Mouse (Mus musculus) kidney, embryonic 16.5 days (tissue): ENCODE measurements around the gene Zc3hc1. TPM values are rescaled to one million over a fixed set of nuclear protein-coding genes. Genes with fewer than 3 reads are reported as not detected.
A peak's percentile ranks its signal among the peaks of the same experiment; 100 is the strongest.

Source experiments
- ATAC-seq: fragments of 200-750 bp; cut with Nextera tagmentation; 2 replicates; pipeline ENCODE4 v1.8.0; 2017; ENCODE audit warnings: moderate TSS enrichment; ENCODE audit not compliant: low FRiP score, low TSS enrichment
- H3K27ac ChIP-seq: fragments of 300-500 bp; sonication (generic); 2 replicates; pipeline ENCODE4 v1.5.1; 2014; ENCODE audit warnings: low read length
- H3K27me3 ChIP-seq: fragments of 300-500 bp; sonication (generic); 2 replicates; pipeline ENCODE4 v1.6.1; 2014; ENCODE audit warnings: low read length, control low read depth, mixed read lengths; ENCODE audit not compliant: insufficient read depth
- H3K36me3 ChIP-seq: fragments of 300-500 bp; sonication (generic); 2 replicates; pipeline ENCODE4 v1.6.1; 2014; ENCODE audit warnings: low read length, control low read depth, mixed read lengths; ENCODE audit not compliant: insufficient read depth
- H3K4me1 ChIP-seq: fragments of 300-500 bp; sonication (generic); 2 replicates; pipeline ENCODE4 v1.6.1; 2014; ENCODE audit warnings: low read length, control low read depth, mixed read lengths; ENCODE audit not compliant: insufficient read depth
- H3K4me2 ChIP-seq: fragments of 300-500 bp; sonication (generic); replicated peaks from 2 replicates; pipeline ENCODE4 v1.6.1; 2014; ENCODE audit warnings: low read depth, low read length
- H3K4me3 ChIP-seq: fragments of 300-500 bp; sonication (generic); 2 replicates; pipeline ENCODE4 v1.5.1; 2014; ENCODE audit warnings: mild to moderate bottlenecking, low read length
- H3K9ac ChIP-seq: fragments of 300-500 bp; sonication (generic); replicated peaks from 2 replicates; pipeline ENCODE4 v1.6.1; 2014; ENCODE audit warnings: low read length
- H3K9me3 ChIP-seq: fragments of 300-500 bp; sonication (generic); 2 replicates; pipeline ENCODE4 v1.6.1; 2016; ENCODE audit warnings: low read length, control low read depth
- WGBS: fragments of 180-500 bp; shearing (Covaris S2); extraction: QIAGEN DNeasy Blood & Tissue Kit; methylation state at CpG from one replicate; pipeline ENCODE4 v1.1.7; 2014; 5-methylcytosine and 5-hydroxymethylcytosine counted together
- polyA plus RNA-seq: library from polyadenylated mRNA; unstranded; fragments of >200 nt; fragmentation: Nextera tagmentation; extraction: Ambion mirVana; gene quantifications from 2 replicates; pipeline ENCODE4 v1.2.1, GENCODE M21; 2015

Gene Zc3hc1
- 69.8 and 71.7 TPM in 2 replicates for polyA plus RNA-seq

DNA sequence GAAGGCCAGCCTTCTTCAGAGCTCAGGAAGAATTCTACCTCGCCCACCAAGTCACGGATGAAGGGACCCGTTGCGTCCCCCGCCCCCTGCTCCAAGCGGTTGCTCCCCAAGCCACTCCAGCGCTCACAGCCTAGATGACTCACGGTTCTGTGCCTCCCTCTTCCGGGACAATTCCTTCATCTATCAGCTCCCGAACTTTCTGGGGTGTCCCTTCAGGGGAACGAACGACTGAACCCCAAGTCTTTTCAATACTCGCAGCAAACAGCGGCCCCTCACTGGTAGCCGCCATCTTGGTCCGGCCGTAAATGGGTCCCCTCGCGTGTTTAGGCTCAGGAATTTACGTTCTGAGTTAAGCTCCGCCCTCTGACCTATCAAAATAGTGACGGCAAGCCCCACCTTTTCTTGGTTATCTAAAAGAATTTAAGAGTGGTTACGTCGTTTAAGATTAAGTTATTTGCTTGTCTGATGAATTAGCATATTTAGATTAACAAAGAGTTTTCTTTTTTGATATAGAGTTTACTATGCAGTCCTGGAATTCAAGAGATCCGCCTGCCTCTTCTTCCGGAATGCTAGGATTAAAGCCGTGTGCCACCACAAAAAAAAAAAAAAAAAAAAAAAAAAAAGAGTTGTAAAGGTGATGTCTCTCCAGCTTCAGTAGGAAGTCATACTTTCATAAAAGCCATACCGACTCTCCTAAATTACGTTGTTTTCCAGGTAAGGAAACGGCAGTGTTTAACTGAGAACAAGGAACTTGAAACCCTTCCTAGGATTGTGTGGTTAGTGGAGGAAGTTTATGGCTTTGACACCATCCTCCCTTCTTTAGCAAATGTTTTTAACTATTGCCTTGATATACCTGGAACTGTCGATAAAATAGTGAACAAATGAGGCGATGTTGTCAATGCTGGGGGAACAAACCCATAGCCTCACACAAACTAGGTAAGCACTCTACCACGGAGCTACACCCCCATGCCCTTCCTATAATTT lies at the start of gene Zc3hc1:
Zc3hc1 (minus strand) TSS at position 315 of the 984 bp plus-strand sequence.
- Histone ChIP-seq H3K9me3 (no peaks in the 10 kb centered on the region), H3K4me1 (peaks cover 5% of the 10 kb centered on the region), H3K36me3 (peaks cover 13% of the 10 kb centered on the region), H3K4me3 (peak within 1 kb of the TSS; percentile 73), H3K27ac (peak within 1 kb of the TSS; percentile 44; the same call in 1 of the 2 replicates), H3K27me3 (no peaks in the 10 kb centered on the region), H3K9ac (peak within 1 kb of the TSS; percentile 75), H3K4me2 (peak within 1 kb of the TSS; percentile 53)
- WGBS = 17% methylated on average over 33 of the region's 33 CpGs
- ATAC-seq = peak; percentile 71; the same call in 1 of the 2 replicates

GRCm38 (mm10) chr6:30439576-30439975 lies 48.7 kb upstream of the Zc3hc1 start:
- no peak overlapping the region for H3K9ac ChIP-seq
- no peaks in the 10 kb centered on the region for H3K27me3 ChIP-seq
- H3K27ac ChIP-seq = no peak overlapping the region
- no peak overlapping the region for H3K4me3 ChIP-seq
- ATAC-seq = no peak
- H3K4me2 ChIP-seq = no peak overlapping the region
- H3K9me3 ChIP-seq = no peaks in the 10 kb centered on the region
- H3K4me1 ChIP-seq = 0 out of 2 replicates have a peak, but pooled peaks cover 6% of the 10 kb centered on the region
- peaks cover 35% of the 10 kb centered on the region for H3K36me3 ChIP-seq
- WGBS = 96% methylated on average over 10 of the region's 10 CpGs

- H3K27ac ChIP-seq = 0 out of 2 replicates have a peak overlapping the region, but pooled peaks have one; percentile 3
- no peaks in the 10 kb centered on the region for H3K9me3 ChIP-seq
- peaks cover 17% of the 10 kb centered on the region for H3K36me3 ChIP-seq
- H3K4me2 ChIP-seq = no peak overlapping the region
- WGBS = 40% methylated on average over 3 of the region's 3 CpGs
- no peak for ATAC-seq
- peaks cover 14% of the 10 kb centered on the region; the same call in 1 of the 2 replicates for H3K4me1 ChIP-seq
- no peak overlapping the region for H3K9ac ChIP-seq
- no peaks in the 10 kb centered on the region for H3K27me3 ChIP-seq
- H3K4me3 ChIP-seq = no peak overlapping the region
These were observed 46.2 kb upstream of the Zc3hc1 start for GRCm38 (mm10) chr6:30437054-30437453.

DNA sequence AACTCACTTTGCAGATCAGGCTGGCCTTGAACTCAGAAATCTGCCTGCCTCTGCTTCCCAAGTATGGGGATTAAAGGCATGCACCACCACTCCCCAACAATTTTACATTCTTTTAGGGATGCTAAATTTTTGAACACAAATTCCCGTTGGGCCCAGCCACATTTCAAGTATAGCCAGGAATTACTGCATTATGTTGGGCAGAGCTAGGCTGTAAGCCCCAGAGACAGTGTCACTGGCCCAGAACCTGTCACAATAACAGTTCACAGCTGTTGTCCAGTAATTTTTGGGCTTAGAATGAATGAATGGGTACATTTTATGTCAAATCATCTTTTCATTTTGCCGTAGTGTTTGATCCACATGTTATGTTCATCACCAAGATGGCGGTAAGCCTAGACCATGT lies 45.6 kb upstream of the Zc3hc1 start:
- Histone ChIP-seq H3K4me3 (no peak overlapping the region), H3K9ac (no peak overlapping the region)
- no peak for ATAC-seq

GRCm38 (mm10) chr6:30432461-30433192 lies 41.8 kb upstream of the Zc3hc1 start:
- H3K4me2 ChIP-seq = no peak overlapping the region
- no peaks in the 10 kb centered on the region for H3K27me3 ChIP-seq
- peaks cover 18% of the 10 kb centered on the region; the same call in 1 of the 2 replicates for H3K4me1 ChIP-seq
- no peak for ATAC-seq
- H3K36me3 ChIP-seq = 0 out of 2 replicates have a peak, but pooled peaks cover 5% of the 10 kb centered on the region
- no peak overlapping the region for H3K4me3 ChIP-seq
- WGBS = 50% methylated on average over 3 of the region's 3 CpGs
- no peak overlapping the region for H3K9ac ChIP-seq
- no peaks in the 10 kb centered on the region for H3K9me3 ChIP-seq
- H3K27ac ChIP-seq = peak overlapping the region; percentile 73; the same call in 1 of the 2 replicates

More for the DNA sequence above, 45.6 kb upstream of the Zc3hc1 start:
- Histone ChIP-seq H3K4me1 (peaks cover 18% of the 10 kb centered on the region; the same call in 1 of the 2 replicates), H3K36me3 (peaks cover 11% of the 10 kb centered on the region; the same call in 1 of the 2 replicates), H3K4me2 (no peak overlapping the region), H3K9me3 (no peaks in the 10 kb centered on the region), H3K27ac (no peak overlapping the region), H3K27me3 (no peaks in the 10 kb centered on the region)
- WGBS = 88% methylated on average over 3 of the region's 3 CpGs

- no peak overlapping the region for H3K9ac ChIP-seq
- H3K9me3 ChIP-seq = no peaks in the 10 kb centered on the region
- no peak for ATAC-seq
- peaks cover 14% of the 10 kb centered on the region for H3K36me3 ChIP-seq
- no peak overlapping the region for H3K4me3 ChIP-seq
- no peaks in the 10 kb centered on the region for H3K4me1 ChIP-seq
- WGBS = 83% methylated on average over 7 of the region's 7 CpGs
- no peak overlapping the region for H3K27ac ChIP-seq
- no peak overlapping the region for H3K4me2 ChIP-seq
- no peaks in the 10 kb centered on the region for H3K27me3 ChIP-seq
These were observed 26.0 kb upstream of the Zc3hc1 start for GRCm38 (mm10) chr6:30416801-30417200.

GRCm38 (mm10) chr6:30416126-30416525 lies 25.3 kb upstream of the Zc3hc1 start:
- peaks cover 14% of the 10 kb centered on the region for H3K36me3 ChIP-seq
- H3K27me3 ChIP-seq = no peaks in the 10 kb centered on the region
- no peaks in the 10 kb centered on the region for H3K9me3 ChIP-seq
- no peak overlapping the region for H3K4me3 ChIP-seq
- ATAC-seq = no peak
- no peaks in the 10 kb centered on the region for H3K4me1 ChIP-seq
- H3K9ac ChIP-seq = no peak overlapping the region
- H3K4me2 ChIP-seq = no peak overlapping the region
- 78% methylated on average over 2 of the region's 2 CpGs for WGBS
- no peak overlapping the region for H3K27ac ChIP-seq

DNA sequence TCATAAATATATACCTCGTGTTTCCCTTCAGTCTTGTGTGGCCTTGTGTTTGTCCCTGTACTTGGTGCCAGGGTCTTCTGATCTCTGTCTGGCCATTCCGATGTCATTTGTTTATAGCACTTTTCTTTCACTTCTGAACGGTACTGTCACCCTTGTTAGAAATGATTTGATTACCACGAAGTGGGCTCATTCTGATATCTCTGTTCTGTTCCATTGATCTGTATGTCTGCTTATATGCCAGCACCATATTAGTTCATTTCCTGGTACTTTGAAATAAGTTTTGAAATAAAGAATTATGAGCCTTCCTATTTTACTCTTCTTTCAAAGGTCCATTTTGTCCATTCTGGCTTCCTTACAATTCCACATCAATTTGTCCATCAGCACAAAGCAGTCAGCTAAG lies 20.5 kb upstream of the Zc3hc1 start:
- WGBS = 63% methylated on average over 4 of the region's 4 CpGs
- no peak for ATAC-seq
- H3K9ac ChIP-seq = no peak overlapping the region

DNA sequence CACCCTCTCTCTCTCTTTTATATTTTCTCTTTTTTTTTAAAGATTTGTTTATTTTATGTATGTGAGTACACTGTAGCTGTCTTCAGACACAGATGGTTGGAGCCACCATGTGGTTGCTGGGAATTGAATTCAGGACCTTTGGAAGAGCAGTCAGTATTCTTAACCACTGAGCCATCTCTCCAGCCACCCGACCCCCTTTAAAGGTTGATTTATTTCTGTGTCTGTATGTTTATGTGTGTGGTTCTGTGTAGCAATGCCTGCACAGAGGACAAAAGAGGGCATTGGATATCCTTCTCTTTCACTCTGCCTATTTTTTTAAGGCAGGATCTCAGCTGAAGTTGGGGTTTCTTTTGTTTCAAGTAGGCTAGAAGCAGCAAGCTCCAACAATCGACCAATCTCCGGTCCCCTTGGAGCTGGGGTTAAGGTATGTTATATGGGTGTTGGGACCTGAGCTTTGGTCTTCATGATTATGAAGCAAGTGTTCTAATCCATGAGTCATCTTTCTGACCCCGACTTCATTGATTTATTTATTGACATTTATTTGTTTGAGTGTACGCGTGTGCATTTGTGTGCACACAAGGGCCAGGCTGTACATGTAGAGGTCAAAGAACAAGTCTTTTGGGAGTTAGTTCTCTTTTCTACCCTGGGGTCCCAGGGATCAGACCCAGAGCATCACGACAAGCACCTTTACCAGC lies 18.7 kb upstream of the Zc3hc1 start:
- H3K4me1 ChIP-seq = peaks cover 3% of the 10 kb centered on the region
- no peak overlapping the region for H3K9ac ChIP-seq
- ATAC-seq = no peak
- no peak overlapping the region for H3K4me3 ChIP-seq
- H3K4me2 ChIP-seq = no peak overlapping the region
- H3K27me3 ChIP-seq = no peaks in the 10 kb centered on the region
- WGBS = 79% methylated on average over 7 of the region's 7 CpGs
- no peaks in the 10 kb centered on the region for H3K9me3 ChIP-seq
- no peak overlapping the region for H3K27ac ChIP-seq
- peaks cover 5% of the 10 kb centered on the region; the same call in 1 of the 2 replicates for H3K36me3 ChIP-seq

More for the DNA sequence above, 20.5 kb upstream of the Zc3hc1 start:
- Histone ChIP-seq H3K36me3 (peaks cover 5% of the 10 kb centered on the region; the same call in 1 of the 2 replicates), H3K9me3 (no peaks in the 10 kb centered on the region), H3K4me3 (no peak overlapping the region), H3K27ac (no peak overlapping the region), H3K4me2 (no peak overlapping the region), H3K27me3 (no peaks in the 10 kb centered on the region), H3K4me1 (no peaks in the 10 kb centered on the region)
